In genomic region chr4:82885535-82885913, GRCm38 (mm10) we compare ENCODE assay signal across 17 mouse cellular contexts. TPM values are rescaled to one million over a fixed set of nuclear protein-coding genes. Genes with fewer than 3 reads are reported as not detected.
"Had no signal": no experiment of that assay in that cellular context is flagged by ENCODE, and none has a peak within 500 bp of the region (broad histone marks: within the 10 kb centered on the region; RNA-seq: fewer than 3 reads in every experiment).

No protein-coding gene starts in this region.

- H3K9ac ChIP-seq: limb, embryonic 13.5 days; liver, embryonic 12.5 days; midbrain, embryonic 12.5 days; neural tube, embryonic 13.5 days had no signal

- H3K27ac ChIP-seq: layer of hippocampus, adult 2 months; liver, embryonic 12.5 days; midbrain, embryonic 12.5 days; neural tube, embryonic 13.5 days had no signal

- H3K4me2 ChIP-seq: limb, embryonic 13.5 days; liver, embryonic 12.5 days; midbrain, embryonic 12.5 days; neural tube, embryonic 13.5 days had no signal

- H3K9me3 ChIP-seq: limb, embryonic 13.5 days; liver, embryonic 12.5 days; midbrain, embryonic 12.5 days; neural tube, embryonic 13.5 days had no signal

- H3K27me3 ChIP-seq: limb, embryonic 13.5 days; liver, embryonic 12.5 days; midbrain, embryonic 12.5 days; neural tube, embryonic 13.5 days had no signal

- DNase-seq: kidney, adult 8-10 months; kidney, postnatal 36 days; right cerebral cortex, postnatal 4 days; spleen, adult 18-20 months; thymus, postnatal 36 days had no signal

- H3K36me3 ChIP-seq: limb, embryonic 13.5 days; liver, embryonic 12.5 days; midbrain, embryonic 12.5 days; neural tube, embryonic 13.5 days had no signal

- H3K4me3 ChIP-seq: layer of hippocampus, adult 2 months; limb, embryonic 13.5 days; liver, embryonic 12.5 days; midbrain, embryonic 12.5 days; neural tube, embryonic 13.5 days had no signal

- H3K4me1 ChIP-seq: liver, embryonic 12.5 days had no signal

- ATAC-seq: intestine, postnatal 0 days; liver, embryonic 12.5 days; midbrain, embryonic 16.5 days had no signal

RNA-seq across cellular contexts. Expression of gene Cer1, which starts 0.6 kb away (rescaled TPM):
- total RNA-seq: layer of hippocampus, adult 2 months; megakaryocyte-erythroid progenitor cell, adult 5-6 weeks had no signal
- polyA plus RNA-seq: intestine, postnatal 0 days; kidney, embryonic 16.5 days; liver, embryonic 12.5 days; liver, embryonic 16.5 days; midbrain, embryonic 12.5 days; midbrain, embryonic 16.5 days; stomach, embryonic 14.5 days; thymus, postnatal 0 days had no signal
